Mouse (Mus musculus): Measurements from ENCODE around the gene Tada2b. TPM values are rescaled to one million over a fixed set of nuclear protein-coding genes. Genes with fewer than 3 reads are reported as not detected.

Tada2b gene
- total RNA-seq, 2 experiments from 2014 or later, result 18.3 to 20.1 TPM

DNA sequence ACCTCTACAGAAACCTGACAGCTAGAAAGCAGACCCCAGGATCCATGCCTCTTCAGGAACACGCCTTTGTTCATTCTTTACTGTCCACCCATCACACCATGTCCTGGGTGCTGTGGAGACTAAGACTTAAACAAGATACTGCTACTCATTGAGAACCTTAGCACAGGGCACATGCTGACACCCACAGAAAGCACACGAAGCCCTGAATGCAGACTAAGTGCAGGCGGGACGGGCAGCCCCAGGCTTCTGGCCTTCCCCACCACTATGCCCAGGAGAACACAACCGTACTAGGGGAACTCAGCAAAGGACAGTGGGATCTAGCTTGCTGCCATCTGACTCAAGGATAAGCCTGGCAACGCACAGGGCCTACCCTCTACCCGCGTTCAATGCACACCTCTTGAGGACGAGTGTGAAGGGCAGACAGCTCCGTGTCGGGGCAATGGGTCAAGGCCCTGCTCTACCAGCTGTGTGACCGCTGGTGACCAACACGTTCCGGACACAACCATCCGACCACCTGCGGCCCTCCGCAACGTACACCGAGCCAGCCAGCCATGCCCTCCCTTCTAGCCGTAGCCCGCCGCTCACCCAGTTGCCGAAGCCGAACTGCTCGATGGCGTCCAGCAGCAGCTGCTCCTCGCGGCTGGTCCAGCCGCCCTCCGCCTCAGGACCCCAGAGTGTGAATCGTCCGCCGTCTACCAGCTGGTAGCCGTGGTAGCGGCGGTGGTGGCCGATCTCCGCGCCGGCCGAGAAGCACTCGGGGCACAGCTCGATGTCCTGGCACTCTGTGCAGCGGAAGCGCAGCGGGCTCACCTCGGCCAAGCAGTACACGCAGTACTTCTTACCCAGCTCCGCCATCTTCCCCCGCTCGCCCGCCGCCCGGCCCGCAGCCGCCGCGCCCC, 633 bp downstream of the Tada2b start:
- DNase-seq, result peak; percentile 58 to 63
- intact Hi-C loops (cut with DNase I), result loop anchor here (5.0 kb wide), 1 partner anchor 99 kb away; no protein-coding TSS in a partner anchor

DNA sequence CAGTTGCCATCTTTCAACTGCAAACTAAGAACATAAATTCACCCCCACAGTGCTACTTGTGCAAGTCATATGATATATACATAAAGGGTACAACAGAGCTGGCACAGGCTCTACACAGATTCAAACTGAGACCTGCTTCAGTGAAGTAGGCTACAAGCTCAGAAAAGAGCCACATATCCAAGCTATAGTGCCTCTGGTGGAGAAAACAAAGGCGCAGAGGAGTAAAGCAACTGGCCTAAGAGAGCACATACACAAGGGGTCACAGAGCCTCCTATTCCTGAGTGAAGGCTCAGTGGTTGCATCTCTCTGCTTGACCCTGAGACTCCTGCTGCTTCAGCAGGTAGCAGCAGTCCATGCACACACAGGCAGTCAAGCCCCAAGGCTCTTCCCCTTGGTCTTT, 3.0 kb downstream of the Tada2b start:
- intact Hi-C loops (cut with DNase I), result loop anchor here (5.0 kb wide), 1 partner anchor 101 kb away; no protein-coding TSS in a partner anchor
- no peak for DNase-seq

DNA sequence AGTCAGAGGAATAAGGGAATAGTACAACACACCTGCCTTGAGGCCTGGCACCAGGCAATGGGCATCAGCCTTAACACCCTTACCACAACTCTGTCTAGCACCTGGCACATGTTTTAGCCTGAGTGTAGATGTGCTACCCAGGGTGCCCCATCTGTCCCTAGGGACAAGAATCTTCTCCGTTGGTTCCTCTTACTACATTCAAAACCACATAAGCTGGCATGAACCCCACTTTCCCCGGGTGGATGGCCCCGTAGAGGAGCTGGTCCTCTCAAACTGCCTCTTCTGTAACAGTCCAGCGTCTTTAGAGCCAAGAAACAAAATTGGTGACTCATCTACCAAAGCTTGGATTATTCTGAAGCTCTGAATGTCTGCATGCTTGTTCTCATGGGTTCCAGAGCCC, 3.7 kb downstream of the Tada2b start:
- DNase-seq, result no peak
- intact Hi-C loops (cut with DNase I), result loop anchor here (5.0 kb wide), 1 partner anchor 102 kb away; no protein-coding TSS in a partner anchor

DNA sequence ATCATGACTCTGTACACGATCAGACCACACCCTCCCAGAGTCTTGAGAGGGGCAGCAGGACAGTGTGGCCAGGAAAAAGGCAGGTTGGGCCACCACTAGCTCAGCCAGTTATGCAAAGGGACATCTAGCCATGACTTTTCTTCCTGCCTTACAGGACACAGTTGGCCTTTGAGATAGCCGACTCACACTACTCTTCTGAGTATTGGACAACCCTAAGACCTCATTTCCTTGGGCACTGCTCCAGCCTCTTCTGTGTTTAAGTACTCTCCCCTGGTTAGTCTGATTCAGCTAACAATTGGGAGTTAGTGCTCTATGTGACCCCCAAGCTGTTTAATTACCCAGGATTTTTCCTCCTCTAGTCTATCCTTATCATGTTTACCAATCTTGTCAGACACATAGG, 4.3 kb downstream of the Tada2b start:
- intact Hi-C loops (cut with DNase I), result loop anchor here (5.0 kb wide), 1 partner anchor 103 kb away; no protein-coding TSS in a partner anchor
- DNase-seq, result no peak

DNA sequence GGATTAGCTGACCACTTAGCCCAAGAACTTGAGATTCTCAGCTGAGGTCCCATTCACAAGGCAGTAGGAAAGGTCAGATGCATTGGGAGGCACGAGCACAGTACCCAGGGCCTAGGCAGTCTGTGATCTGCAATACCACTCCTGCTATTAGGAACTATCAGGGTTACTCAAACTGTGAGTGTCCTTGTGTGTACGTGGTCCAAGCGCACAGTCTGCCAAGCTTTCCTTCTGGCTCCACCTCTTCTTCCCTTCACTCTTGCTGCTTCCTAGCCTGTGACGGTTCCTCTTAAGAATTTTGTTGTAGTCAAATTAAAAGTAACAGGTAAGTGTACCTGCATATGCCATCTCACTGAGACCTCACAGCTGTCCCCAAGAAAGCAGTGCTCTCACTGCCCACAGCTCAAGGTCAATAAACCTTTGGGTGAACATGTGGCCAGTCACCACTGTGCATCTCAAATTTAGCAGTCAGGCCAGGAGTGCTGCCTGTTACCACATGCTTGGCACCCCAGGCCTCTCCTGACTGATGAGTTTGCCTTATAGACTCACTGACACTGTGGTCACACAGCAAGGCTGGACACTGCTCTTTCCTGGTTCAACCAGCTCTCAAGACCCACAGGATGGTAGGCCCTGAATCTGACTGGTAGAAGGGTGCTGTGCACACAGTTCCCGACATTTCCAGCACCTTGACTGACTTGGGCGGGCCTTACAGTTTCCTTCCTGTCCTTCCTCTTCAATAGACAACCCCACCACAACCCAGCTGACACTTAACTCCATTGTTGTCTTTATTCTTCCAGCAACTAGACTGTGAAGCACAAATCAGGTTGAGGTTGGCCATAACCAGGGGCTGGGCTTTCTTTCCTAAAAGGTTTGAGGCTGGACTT, 5.3 kb downstream of the Tada2b start:
- DNase-seq, result peak in 1 of 2 experiments; percentile 48
- intact Hi-C loops (cut with DNase I), result no loop called here

DNA sequence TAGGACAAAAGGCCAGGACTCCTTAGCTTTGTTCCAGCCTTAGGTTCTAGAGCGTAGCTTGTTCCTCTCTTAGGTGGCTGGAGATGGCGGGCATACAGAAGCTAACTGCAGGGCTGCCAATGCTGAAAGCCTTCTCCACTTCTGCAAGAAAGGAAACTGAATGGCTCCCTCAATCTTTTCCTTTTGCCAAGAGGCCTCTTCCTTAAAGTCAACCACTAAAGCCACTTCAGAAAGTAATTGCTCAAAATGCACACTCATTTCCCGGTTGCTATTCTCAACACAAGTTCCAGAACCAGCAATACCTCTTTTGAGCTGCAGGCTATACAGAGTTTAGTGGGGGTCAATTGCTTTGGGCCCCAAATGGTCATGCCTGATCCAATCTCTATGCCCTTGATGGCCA, 6.6 kb downstream of the Tada2b start:
- intact Hi-C loops (cut with DNase I), result no loop called here
- DNase-seq, result no peak

DNA sequence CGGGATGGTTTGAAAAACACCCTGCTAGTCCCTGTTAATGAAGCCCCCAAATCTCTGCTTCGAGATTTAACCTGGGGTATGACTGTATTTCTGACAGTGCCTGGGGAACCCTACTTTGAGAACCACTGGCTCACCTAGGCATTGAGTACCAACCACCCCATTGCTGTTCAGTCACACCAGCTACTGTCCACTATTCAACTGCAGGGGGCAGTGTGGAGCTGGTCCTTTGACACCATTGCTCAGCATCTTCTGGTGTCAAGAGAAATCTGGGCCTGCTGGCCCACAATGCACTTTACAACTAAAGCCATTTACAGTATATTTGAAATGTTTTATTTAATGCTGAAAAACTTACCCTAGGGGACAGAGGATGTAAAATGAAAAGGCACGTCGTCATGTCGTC, 9.8 kb downstream of the Tada2b start:
- intact Hi-C loops (cut with DNase I), result no loop called here
- DNase-seq, result peak; percentile 67 to 84

DNA sequence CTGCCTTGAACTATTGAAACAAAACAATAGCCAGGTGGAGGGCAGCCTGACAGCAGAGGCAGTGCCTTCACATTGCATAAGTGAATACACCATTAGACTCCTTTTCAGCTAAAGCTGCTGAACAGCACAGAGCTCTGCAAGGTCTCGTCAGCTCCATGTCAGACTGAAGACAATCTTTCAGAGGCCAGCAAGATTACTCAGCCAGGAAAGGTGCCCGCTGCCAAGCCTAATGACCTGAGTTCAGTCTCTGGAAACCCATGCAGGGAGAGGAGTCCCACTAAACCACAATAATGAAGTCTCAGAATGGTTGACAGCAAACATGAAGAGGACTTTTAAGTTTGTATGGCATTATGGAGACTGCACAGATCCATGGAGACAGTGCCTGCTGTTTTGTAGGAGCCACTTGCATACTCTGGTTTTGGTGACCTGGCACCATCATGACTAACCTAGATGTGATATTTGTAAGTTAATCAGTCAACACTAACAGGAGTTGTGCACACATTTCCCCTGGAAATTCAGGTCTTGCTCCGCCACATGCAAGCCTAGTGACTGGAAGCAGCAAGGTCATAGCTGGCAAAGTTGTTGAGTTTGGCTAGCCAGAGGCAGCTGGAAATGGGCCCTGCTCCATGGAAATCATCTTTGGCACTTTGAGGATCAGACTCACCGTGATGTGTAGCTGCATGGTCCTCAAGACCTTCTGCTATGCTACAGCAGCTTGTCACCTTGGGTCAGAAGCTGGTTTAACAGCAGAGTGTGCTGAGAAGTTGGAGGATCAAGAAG, 11.0 kb downstream of the Tada2b start:
- DNase-seq, result no peak
- intact Hi-C loops (cut with DNase I), result no loop called here

DNA sequence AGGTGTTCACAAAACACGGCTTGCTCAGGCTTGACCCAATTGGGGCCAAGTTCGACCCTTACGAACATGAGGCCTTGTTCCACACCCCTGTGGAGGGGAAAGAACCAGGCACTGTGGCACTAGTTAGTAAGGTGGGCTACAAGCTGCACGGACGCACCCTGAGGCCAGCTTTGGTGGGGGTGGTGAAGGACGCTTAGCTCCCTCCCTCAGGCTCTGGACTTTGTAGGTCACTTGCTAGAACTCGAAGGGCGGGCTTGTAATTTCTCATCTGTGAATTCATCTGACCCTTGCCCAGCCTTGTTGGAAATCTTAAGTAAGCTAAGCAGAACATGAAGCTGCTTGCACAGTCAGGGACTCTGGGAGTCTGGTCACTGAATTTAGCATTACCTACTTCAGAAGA, 12.9 kb downstream of the Tada2b start:
- intact Hi-C loops (cut with DNase I), result no loop called here
- DNase-seq, result no peak

DNA sequence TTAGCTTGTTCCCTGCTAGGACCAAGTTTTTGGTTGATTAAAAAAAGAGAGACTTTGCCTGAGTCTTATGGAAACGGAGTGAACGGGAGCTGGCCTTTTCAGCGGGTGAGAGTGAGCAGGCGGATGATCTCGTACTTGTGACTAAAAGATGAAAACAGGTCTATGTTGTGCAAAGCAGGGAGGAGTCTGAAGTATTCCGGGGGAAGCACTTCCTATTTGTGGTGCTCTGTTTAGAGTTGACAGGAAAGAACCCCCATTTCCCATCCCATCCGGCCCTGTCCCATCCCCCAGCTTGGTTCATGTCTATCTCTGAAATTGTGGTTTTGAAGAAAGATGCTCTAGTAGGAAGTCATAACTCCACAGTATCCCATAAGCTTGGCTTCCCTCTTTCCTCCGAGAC, 18.2 kb downstream of the Tada2b start:
- intact Hi-C loops (cut with DNase I), result loop anchor here (5.0 kb wide), 1 partner anchor 116 kb away; no protein-coding TSS in a partner anchor
- no peak for DNase-seq

DNA sequence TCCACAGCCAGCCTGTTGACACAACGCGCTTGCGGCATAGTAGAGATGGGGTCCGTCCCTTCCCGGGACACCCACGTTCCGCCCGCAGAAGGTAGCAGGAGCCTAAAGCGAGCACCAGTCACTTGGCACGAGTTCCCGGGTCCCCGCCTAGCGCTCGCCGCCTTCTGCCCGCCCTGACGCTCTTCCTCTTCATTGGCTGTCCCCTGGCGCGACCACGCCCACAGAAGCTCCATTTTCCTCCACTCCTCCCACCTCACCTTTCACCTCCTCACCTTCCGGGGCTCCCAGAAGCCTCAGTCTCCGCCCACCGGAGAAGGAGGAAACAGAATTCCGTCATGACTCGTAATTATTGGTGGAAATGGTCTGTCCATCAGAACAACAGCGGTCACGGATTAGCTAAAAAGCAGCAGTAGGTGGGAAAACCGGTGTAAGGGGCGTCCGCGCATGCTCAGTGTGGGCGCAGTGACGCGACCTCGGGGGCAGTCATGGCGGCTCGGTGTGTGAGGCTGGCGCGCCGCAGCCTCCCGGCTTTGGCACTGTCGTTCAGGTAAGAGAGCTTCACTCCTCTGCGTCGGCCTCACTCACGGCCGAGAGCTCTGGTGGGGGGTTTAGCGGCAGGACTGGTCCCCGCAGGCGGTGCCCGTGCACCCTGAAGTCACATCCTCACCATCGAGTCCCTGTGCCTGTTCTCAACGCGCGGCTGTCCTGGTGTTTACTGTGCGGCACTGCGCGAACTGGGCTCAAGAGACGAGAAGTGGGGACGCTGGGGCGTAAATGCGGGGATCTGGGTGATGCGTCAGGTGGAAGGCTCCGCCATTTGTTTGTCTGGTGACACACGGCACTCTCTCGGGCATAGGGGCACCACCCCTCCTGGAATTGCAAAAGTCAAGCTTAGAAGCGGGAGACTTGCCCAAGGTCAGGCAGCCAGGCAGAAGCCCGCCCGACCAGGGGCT, 19.1 kb downstream of the Tada2b start, which contains the start of gene Grpel1:
Gene Grpel1, plus strand, starts transcription at position 290 of the 953 bp plus-strand sequence.
- peak; percentile 99 for DNase-seq
- intact Hi-C loops (cut with DNase I), result loop anchor here (1.0 to 5.0 kb wide), 2 partner anchors 24 to 117 kb away; no protein-coding TSS in a partner anchor

DNA sequence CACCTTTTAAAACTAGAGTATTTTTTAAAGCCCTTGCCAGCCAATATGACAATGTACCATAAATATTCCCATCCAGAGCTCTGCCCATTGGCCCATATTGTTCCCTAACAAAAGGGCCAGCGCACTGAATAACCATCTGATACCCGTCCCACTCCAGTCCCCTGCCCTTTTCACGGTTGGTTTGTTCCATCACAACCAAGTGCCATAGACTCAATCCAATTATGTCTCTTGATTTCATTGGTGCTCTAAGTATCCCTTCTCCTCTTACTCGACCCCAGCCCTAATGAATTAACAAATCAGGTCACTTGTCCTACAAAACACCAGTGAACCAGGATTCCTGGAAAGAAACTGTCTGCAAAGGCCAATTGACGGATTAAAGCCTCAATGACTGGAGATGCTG, 20.7 kb downstream of the Tada2b start:
- DNase-seq, result no peak
- intact Hi-C loops (cut with DNase I), result loop anchor here (2.0 kb wide), 2 partner anchors 75 to 279 kb away; no protein-coding TSS in a partner anchor

DNA sequence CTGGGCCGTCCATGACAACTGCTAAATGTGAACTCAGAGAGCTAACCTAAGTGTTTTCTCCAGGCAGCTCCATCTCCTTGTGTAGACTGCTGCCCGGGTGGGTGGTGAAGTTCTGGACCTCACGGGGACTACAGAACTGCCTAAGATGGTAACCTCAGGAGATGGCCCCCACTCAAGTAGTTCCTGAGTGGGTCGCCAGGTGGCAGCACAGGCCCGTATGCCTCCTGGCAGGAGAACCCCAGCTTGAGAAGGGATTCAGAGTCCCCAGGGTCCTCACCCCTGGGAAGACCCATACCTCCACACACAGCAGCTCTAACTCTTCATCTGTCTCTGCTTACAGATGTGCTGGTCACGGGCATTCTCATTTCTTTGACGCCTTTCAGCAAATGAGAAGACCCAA, 21.3 kb downstream of the Tada2b start:
- peak; percentile 79 to 88 for DNase-seq
- intact Hi-C loops (cut with DNase I), result loop anchor here (2.0 kb wide), 2 partner anchors 76 to 280 kb away; no protein-coding TSS in a partner anchor

DNA sequence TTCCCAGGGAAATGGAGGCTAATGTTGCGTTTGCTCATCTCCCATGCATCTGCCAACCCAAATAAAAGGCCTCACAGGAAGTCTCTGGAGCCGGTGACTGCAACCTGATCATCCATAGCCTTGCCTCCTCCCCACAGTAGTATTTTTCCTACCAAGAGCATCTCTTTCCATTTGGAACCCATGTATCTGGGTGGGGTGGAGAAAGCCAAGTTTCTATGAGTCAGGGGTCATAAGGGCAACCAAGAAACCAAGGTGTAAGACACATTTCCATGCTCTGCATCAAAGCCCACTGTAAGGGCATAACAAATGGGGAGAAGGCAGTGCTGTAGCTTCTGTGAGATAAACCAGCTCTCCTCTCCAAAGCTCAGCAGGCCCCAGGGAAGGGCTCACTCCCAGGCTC, 22.9 kb downstream of the Tada2b start:
- intact Hi-C loops (cut with DNase I), result no loop called here
- no peak for DNase-seq

DNA sequence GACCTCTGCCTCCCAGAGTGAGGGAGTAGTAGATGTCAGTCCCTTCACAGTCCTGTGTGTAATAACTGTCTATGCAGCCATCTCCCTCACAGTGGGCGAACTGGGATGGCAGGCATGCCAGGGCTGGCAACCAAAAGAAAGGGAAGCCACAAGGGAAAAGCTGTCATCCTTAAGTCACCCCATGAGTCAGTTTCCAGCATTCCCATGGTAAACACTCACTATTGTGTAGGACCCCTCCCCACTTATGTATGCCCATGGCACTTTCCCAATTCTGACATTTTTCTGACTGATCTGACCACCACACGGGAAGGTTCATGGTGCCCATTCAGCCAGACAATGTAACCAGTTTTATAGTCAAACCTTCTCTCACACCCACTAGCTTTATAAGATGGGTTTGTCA, 23.4 kb downstream of the Tada2b start:
- DNase-seq, result no peak
- intact Hi-C loops (cut with DNase I), result no loop called here

DNA sequence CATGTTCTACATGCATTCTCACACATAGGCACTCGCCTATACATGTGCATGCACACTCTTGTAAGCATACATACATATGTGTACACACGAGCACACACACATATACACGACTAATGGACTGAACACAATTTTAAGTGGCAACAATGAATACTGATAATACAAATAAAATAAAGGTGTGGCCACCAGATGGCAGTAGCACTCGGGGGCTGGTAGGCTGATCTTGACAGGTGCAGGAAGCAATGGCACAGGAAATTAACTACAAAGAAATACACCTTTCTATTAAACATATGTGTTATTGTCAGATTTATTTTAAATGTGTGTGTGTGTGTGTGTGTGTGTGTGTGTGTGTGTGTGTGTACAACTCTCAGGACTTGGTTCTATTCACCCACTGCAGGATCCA, 25.2 kb downstream of the Tada2b start:
- intact Hi-C loops (cut with DNase I), result no loop called here
- peak; percentile 51 to 69 for DNase-seq

DNA sequence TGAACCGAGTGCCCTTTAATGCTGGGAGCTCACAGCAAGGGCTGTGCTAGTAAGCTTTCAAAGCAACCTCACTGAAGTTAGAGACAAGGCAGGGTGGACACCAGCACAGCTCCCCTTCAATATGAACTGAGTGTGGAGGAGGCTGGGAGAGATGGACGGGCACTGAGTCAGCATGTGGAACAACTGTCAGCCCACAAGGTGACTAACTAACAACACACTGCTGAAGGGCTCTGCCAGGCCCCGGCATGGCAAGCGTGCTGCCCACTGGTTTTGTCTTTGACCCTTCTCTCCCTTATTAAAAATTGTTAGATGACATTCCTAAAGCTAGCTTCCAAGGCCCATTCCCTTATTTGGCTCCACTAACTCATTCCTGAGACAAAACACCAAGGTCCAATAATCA, 26.4 kb downstream of the Tada2b start:
- DNase-seq, result no peak
- intact Hi-C loops (cut with DNase I), result no loop called here

DNA sequence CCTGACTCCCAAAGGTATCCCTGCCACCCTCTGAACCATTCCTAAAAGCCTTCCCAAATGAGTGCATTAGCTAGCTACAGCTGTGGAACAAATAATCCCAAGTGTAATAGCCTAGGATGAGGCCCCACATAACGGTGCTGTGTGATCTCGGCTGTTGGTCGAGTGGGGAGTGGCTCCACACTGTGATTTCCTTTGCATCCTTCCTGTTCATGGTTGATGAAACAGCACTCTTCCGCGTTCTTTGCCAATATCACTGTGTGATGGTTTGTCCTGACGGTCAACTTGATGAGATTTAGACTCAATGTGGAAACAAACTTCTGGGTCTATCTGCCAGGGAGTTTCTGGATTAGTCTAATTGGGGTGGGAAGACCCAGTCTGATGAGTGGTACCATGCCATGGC, 31.3 kb downstream of the Tada2b start:
- intact Hi-C loops (cut with DNase I), result no loop called here
- DNase-seq, result no peak

DNA sequence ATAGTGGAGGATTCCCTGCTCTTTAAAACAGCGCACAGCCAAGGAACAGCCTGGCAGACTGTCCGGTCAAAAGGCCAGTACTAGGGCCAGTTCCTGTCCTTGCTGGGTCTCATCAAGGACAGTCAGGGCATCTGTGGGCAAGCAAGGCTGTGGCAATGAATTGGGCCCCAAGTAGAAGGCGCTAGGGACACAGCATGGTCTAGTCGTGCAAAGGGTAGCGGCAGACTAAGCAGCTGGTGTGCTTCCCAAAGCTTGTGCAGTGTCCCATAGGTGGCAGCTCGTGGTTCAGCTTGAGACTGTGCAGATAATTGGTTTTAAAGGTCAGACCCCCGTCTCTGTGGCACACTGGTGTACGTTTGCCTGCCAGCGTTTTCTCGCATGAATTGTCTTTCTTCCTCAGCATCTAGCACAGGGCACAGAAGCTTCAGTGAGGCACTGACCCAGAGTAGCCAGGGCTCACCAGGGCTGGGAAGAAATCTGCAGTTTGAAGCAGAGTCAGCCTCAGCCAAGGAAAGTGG, 32.2 kb downstream of the Tada2b start:
- intact Hi-C loops (cut with DNase I), result no loop called here
- no peak for DNase-seq
